Mouse (Mus musculus) CD4-positive, CD25-positive, alpha-beta regulatory T cell, adult 9 weeks (primary cell): Measurements from ENCODE around the gene Trim11. TPM values are rescaled to one million over a fixed set of nuclear protein-coding genes. Genes with fewer than 3 reads are reported as not detected.

Experiments used
- polyA plus RNA-seq: library from polyadenylated mRNA; unstranded; fragments of 100-300 nt; shearing (Covaris generic); gene quantifications from one replicate; pipeline ENCODE4 v1.2.1, GENCODE M21; 2017

Trim11 gene
- 25.0 TPM for polyA plus RNA-seq

GRCm38 (mm10) chr11:58978027-58978705 is at the start of gene Trim11:
Gene Trim11 (plus strand): TSS chr11:58978093.

GRCm38 (mm10) chr11:58938322-58939087 is 39.4 kb upstream of the Trim11 start, which contains the start of gene Rnf187:
Gene Rnf187 (minus strand): TSS chr11:58938916.

GRCm38 (mm10) chr11:58948542-58949479 is 29.1 kb upstream of the Trim11 start, which contains the start of gene Hist3h2ba:
Gene Hist3h2ba (plus strand): TSS chr11:58948920.

GRCm38 (mm10) chr11:58954420-58955142 is 23.3 kb upstream of the Trim11 start, which contains the start of the genes Hist3h2a and Trim17:
Gene Hist3h2a (plus strand): TSS chr11:58954685.
Gene Trim17 (plus strand): TSS chr11:58954685.

Other genes with a start within 250 kb of the Trim11 start
- gene Olfr317, start 238.9 kb upstream of the Trim11 start, polyA plus RNA-seq: not detected
- not detected for gene Olfr316, start 225.4 kb upstream of the Trim11 start, polyA plus RNA-seq
- gene Olfr315, start 204.9 kb upstream of the Trim11 start, polyA plus RNA-seq: not detected
- gene Olfr314, start 195.1 kb upstream of the Trim11 start, polyA plus RNA-seq: 0.10 TPM
- gene Fam183b, start 176.1 kb upstream of the Trim11 start, polyA plus RNA-seq: not detected
- not detected for gene Olfr313, start 163.1 kb upstream of the Trim11 start, polyA plus RNA-seq
- not detected for gene Olfr312, start 148.9 kb upstream of the Trim11 start, polyA plus RNA-seq
- not detected for gene Olfr311, start 138.8 kb upstream of the Trim11 start, polyA plus RNA-seq
- 10.2 TPM for gene Gm12258, start 130.9 kb upstream of the Trim11 start, polyA plus RNA-seq
- 14.1 TPM for gene 2810021J22Rik, start 110.9 kb upstream of the Trim11 start, polyA plus RNA-seq
- 12.8 TPM for gene Zfp39, start 73.9 kb upstream of the Trim11 start, polyA plus RNA-seq
- gene Btnl10, start 60.2 kb upstream of the Trim11 start, polyA plus RNA-seq: not detected
- 12.4 TPM for gene Rnf187, start 39.2 kb upstream of the Trim11 start, polyA plus RNA-seq
- gene Hist3h2ba, start 29.2 kb upstream of the Trim11 start, polyA plus RNA-seq: 25.7 TPM
- gene Hist3h2a, start 23.4 kb upstream of the Trim11 start, polyA plus RNA-seq: 18.3 TPM
- 0.45 TPM for gene Trim17, start 23.4 kb upstream of the Trim11 start, polyA plus RNA-seq
- gene Obscn, start 158.3 kb downstream of the Trim11 start, polyA plus RNA-seq: not detected
- gene Iba57, start 185.6 kb downstream of the Trim11 start, polyA plus RNA-seq: 0.93 TPM
- gene Gjc2, start 205.1 kb downstream of the Trim11 start, polyA plus RNA-seq: not detected
- gene Guk1, start 214.1 kb downstream of the Trim11 start, polyA plus RNA-seq: 85.4 TPM
- gene Mrpl55, start 224.4 kb downstream of the Trim11 start, polyA plus RNA-seq: 54.4 TPM
- 25.8 TPM for gene 2310033P09Rik, start 230.2 kb downstream of the Trim11 start, polyA plus RNA-seq